Mouse (Mus musculus) forelimb bud, embryonic 11.5 days (tissue): ENCODE results near the gene Lrrc7.

ENCODE experiments used
- DNase-seq: peaks from one replicate; pipeline ENCODE4 v3.0.0-alpha.2; 2012; ENCODE audit warnings: low read depth, low spot score

The Lrrc7 gene

GRCm38 (mm10) chr3:158365801-158366200 lies 196.2 kb downstream of the Lrrc7 start:
- no peak for DNase-seq

- no peak for DNase-seq
Observed at GRCm38 (mm10) chr3:158362091-158362490, 199.9 kb downstream of the Lrrc7 start.

- no peak for DNase-seq
Observed at GRCm38 (mm10) chr3:158356706-158357105, 205.3 kb downstream of the Lrrc7 start.

- DNase-seq, result no peak
Observed at GRCm38 (mm10) chr3:158356194-158356593, 205.8 kb downstream of the Lrrc7 start.

- no peak for DNase-seq
Observed at GRCm38 (mm10) chr3:158340808-158341207, 221.2 kb downstream of the Lrrc7 start.

- DNase-seq, result no peak
Observed at GRCm38 (mm10) chr3:158330085-158330484, 231.9 kb downstream of the Lrrc7 start.

GRCm38 (mm10) chr3:158310391-158310790 lies 251.6 kb downstream of the Lrrc7 start:
- DNase-seq, result no peak

- DNase-seq, result no peak
Observed at GRCm38 (mm10) chr3:158307415-158307814, 254.6 kb downstream of the Lrrc7 start.

GRCm38 (mm10) chr3:158298732-158299131 lies 263.3 kb downstream of the Lrrc7 start:
- DNase-seq, result no peak

- no peak for DNase-seq
Observed at GRCm38 (mm10) chr3:158295041-158295440, 267.0 kb downstream of the Lrrc7 start.

GRCm38 (mm10) chr3:158284431-158284830 lies 277.6 kb downstream of the Lrrc7 start:
- DNase-seq, result no peak

GRCm38 (mm10) chr3:158278631-158279030 lies 283.4 kb downstream of the Lrrc7 start:
- DNase-seq, result no peak

- no peak for DNase-seq
Observed at GRCm38 (mm10) chr3:158272700-158273099, 289.3 kb downstream of the Lrrc7 start.

- no peak for DNase-seq
Observed at GRCm38 (mm10) chr3:158270887-158271286, 291.1 kb downstream of the Lrrc7 start.

GRCm38 (mm10) chr3:158252576-158252975 lies 309.4 kb downstream of the Lrrc7 start:
- DNase-seq, result no peak

GRCm38 (mm10) chr3:158247672-158248071 lies 314.3 kb downstream of the Lrrc7 start:
- DNase-seq, result no peak

- DNase-seq, result no peak
Observed at GRCm38 (mm10) chr3:158210657-158211056, 351.4 kb downstream of the Lrrc7 start.

- peak; percentile 36 for DNase-seq
Observed at GRCm38 (mm10) chr3:158210026-158210425, 352.0 kb downstream of the Lrrc7 start.

GRCm38 (mm10) chr3:158207840-158208239 lies 354.2 kb downstream of the Lrrc7 start:
- DNase-seq, result no peak

- no peak for DNase-seq
Observed at GRCm38 (mm10) chr3:158202776-158203175, 359.2 kb downstream of the Lrrc7 start.

- DNase-seq, result no peak
Observed at GRCm38 (mm10) chr3:158195426-158195825, 366.6 kb downstream of the Lrrc7 start.

- DNase-seq, result no peak
Observed at GRCm38 (mm10) chr3:158193229-158193628, 368.8 kb downstream of the Lrrc7 start.

- DNase-seq, result no peak
Observed at GRCm38 (mm10) chr3:158174880-158175735, 386.9 kb downstream of the Lrrc7 start.
